Mouse (Mus musculus) lung, postnatal 0 days (tissue): ENCODE results near the gene Prkcg. TPM values are rescaled to one million over a fixed set of nuclear protein-coding genes. Genes with fewer than 3 reads are reported as not detected.

Source experiments
- ATAC-seq: fragments of 200-750 bp; cut with Nextera tagmentation; 2 replicates; pipeline ENCODE4 v1.8.0; 2017; ENCODE audit warnings: moderate library complexity
- DNase-seq: peaks from one replicate; pipeline ENCODE4 v3.0.0-alpha.2; 2016; ENCODE audit warnings: low spot score
- H3K27ac ChIP-seq: fragments of 300-500 bp; sonication (generic); 2 replicates; pipeline ENCODE4 v1.5.1; 2014; ENCODE audit warnings: antibody characterized with exemption, mild to moderate bottlenecking, low read length, mixed read lengths
- H3K27me3 ChIP-seq: fragments of 300-500 bp; sonication (generic); replicated peaks from 2 replicates; pipeline ENCODE4 v1.6.1; 2014; ENCODE audit warnings: low read length, mixed read lengths; ENCODE audit not compliant: insufficient read depth
- H3K36me3 ChIP-seq: fragments of 300-500 bp; sonication (generic); 2 replicates; pipeline ENCODE4 v1.6.1; 2014; ENCODE audit warnings: low read length, mixed read lengths; ENCODE audit not compliant: insufficient read depth
- H3K4me1 ChIP-seq: fragments of 300-500 bp; sonication (generic); 2 replicates; pipeline ENCODE4 v1.6.1; 2014; ENCODE audit warnings: antibody characterized with exemption, low read depth, low read length, mixed read lengths; ENCODE audit not compliant: insufficient read depth
- H3K4me2 ChIP-seq: fragments of 300-500 bp; sonication (generic); replicated peaks from 2 replicates; pipeline ENCODE4 v1.6.1; 2014; ENCODE audit warnings: low read depth, mild to moderate bottlenecking, low read length, moderate library complexity, mixed read lengths
- H3K4me3 ChIP-seq: fragments of 300-500 bp; sonication (generic); 2 replicates; pipeline ENCODE4 v1.5.1; 2014; ENCODE audit warnings: low read depth, low read length
- H3K9ac ChIP-seq: fragments of 300-500 bp; sonication (generic); replicated peaks from 2 replicates; pipeline ENCODE4 v1.6.1; 2014; ENCODE audit warnings: low read depth, mild to moderate bottlenecking
- H3K9me3 ChIP-seq: fragments of 300-500 bp; sonication (generic); 2 replicates; pipeline ENCODE4 v1.6.1; 2016; ENCODE audit warnings: low read length, mixed read lengths
- CTCF ChIP-seq: IDR thresholded peaks from 2 replicates; pipeline ENCODE4 v1.5.1; 2016; ENCODE audit warnings: antibody characterized with exemption, mild to moderate bottlenecking
- EP300 ChIP-seq: IDR thresholded peaks from 2 replicates; pipeline ENCODE4 v1.6.1; 2016; ENCODE audit warnings: antibody characterized with exemption, mild to moderate bottlenecking, control low read depth
- WGBS: fragments of 180-500 bp; shearing (Covaris S2); extraction: QIAGEN DNeasy Blood & Tissue Kit; methylation state at CpG from one replicate; pipeline ENCODE4 v1.1.7; 2014; 5-methylcytosine and 5-hydroxymethylcytosine counted together
- polyA plus RNA-seq: library from polyadenylated mRNA; unstranded; fragments of >200 nt; fragmentation: Nextera tagmentation; extraction: Ambion mirVana; gene quantifications from 2 replicates; pipeline ENCODE4 v1.2.1, GENCODE M21; 2015

Gene Prkcg
- polyA plus RNA-seq, 1 experiment from 2014 or later: 0.58 TPM

DNA sequence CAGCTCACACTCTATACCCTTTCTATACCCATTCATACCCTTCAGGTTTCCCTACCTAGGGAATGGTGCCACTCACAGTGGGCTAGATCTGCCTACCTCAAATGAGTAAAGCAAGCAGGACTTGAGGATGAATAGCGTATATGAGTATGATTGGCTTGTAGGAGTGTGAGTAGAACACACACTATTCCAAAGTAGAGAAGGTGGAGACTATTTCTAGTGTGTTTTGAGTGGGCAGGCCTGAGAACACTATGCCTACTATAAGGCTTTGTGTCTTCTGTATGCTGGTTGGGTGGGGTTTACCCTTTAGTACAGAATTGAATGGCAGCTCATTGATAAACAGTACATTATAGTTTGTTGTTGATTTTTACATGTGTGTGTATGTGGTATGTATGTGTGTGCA lies 34.8 kb downstream of the Prkcg start:
- Histone ChIP-seq H3K36me3 (no peaks in the 10 kb centered on the region), H3K27ac (no peak overlapping the region), H3K9me3 (no peaks in the 10 kb centered on the region), H3K4me1 (no peaks in the 10 kb centered on the region), H3K27me3 (no peaks in the 10 kb centered on the region), H3K9ac (no peak overlapping the region), H3K4me2 (no peak overlapping the region), H3K4me3 (no peak overlapping the region)
- TF ChIP-seq CTCF: no peak
- no peak for TF ChIP-seq EP300
- no peak for ATAC-seq
- DNase-seq: no peak
- 80% methylated on average over 1 of the region's 1 CpGs for WGBS

GRCm38 (mm10) chr7:3327961-3328360 lies 39.0 kb downstream of the Prkcg start:
- Histone ChIP-seq H3K4me2 (no peak overlapping the region), H3K4me3 (no peak overlapping the region), H3K9ac (no peak overlapping the region), H3K9me3 (no peaks in the 10 kb centered on the region), H3K4me1 (no peaks in the 10 kb centered on the region), H3K36me3 (no peaks in the 10 kb centered on the region), H3K27me3 (0 out of 2 replicates have a peak, but pooled peaks cover 5% of the 10 kb centered on the region), H3K27ac (no peak overlapping the region)
- TF ChIP-seq EP300: no peak
- no peak for TF ChIP-seq CTCF
- 42% methylated on average over 4 of the region's 4 CpGs for WGBS
- ATAC-seq: no peak
- no peak for DNase-seq

DNA sequence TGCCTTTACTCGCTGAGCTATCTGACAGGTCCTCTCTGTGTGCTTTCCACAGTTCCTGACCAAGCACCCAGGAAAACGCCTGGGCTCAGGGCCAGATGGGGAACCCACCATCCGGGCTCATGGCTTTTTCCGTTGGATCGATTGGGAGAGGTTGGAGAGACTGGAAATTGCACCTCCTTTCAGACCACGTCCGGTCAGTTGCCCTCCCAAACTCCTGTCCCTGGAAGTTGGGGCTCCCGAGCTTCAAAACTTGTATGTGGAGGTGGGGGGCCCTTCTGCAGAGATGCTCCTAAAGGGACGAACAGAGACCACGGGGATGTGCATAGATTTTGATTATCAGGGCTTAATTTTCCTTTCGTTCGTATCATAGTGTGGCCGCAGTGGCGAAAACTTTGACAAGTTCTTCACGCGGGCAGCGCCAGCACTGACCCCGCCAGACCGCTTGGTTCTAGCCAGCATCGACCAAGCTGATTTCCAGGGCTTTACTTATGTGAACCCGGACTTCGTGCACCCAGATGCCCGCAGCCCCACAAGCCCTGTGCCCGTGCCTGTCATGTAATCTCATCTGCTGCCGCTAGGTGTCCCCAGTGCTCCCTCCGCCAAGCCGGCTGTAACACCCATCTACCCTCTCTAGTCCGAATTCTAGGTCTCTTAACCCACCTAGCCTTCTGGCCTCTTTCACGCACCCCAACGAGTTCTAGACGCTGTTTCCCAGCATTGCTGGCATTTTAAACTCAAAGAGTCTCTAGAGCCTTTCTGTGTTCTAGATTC lies 41.0 kb downstream of the Prkcg start:
- Histone ChIP-seq H3K4me1 (no peaks in the 10 kb centered on the region), H3K4me2 (no peak overlapping the region), H3K36me3 (no peaks in the 10 kb centered on the region), H3K9ac (no peak overlapping the region), H3K4me3 (no peak overlapping the region), H3K27me3 (0 out of 2 replicates have a peak, but pooled peaks cover 10% of the 10 kb centered on the region), H3K27ac (no peak overlapping the region), H3K9me3 (no peaks in the 10 kb centered on the region)
- TF ChIP-seq CTCF: peak; percentile 92
- no peak for TF ChIP-seq EP300
- 13% methylated on average over 31 of the region's 31 CpGs for WGBS
- peak; percentile 73 for DNase-seq
- ATAC-seq: peak; percentile 56

DNA sequence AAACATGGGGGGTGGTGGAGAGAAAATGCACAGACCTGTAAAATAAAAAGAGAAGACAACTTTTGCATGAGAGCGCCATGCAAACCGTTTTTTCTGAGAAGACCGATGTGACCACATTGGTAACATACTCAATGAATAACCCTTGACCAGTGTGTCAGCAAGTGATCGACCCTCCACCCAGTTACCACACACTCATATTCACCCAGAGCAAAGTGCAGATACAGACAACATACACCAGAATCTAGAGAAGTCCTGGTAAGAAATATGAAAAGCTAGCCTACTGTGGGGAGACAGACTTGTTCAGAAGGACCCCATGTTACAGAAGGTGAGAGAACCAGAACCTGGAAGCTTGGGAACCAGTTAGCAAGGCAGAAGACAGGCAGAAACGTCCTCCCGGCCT lies 42.2 kb downstream of the Prkcg start:
- ATAC-seq (no peak), DNase-seq (no peak)
- no peak overlapping the region for H3K4me3 ChIP-seq

GRCm38 (mm10) chr7:3331581-3332223 lies 42.7 kb downstream of the Prkcg start:
- Histone ChIP-seq H3K4me3 (peak overlapping the region; percentile 14), H3K9ac (no peak overlapping the region), H3K27ac (no peak overlapping the region), H3K4me1 (no peaks in the 10 kb centered on the region), H3K27me3 (0 out of 2 replicates have a peak, but pooled peaks cover 10% of the 10 kb centered on the region), H3K36me3 (no peaks in the 10 kb centered on the region), H3K4me2 (peak overlapping the region; percentile 52), H3K9me3 (no peaks in the 10 kb centered on the region)
- WGBS: 0% methylated on average over 26 of the region's 27 CpGs
- DNase-seq (peak; percentile 58), ATAC-seq (peak; percentile 82)
- TF ChIP-seq EP300: no peak
- no peak for TF ChIP-seq CTCF

More for the DNA sequence above, 42.2 kb downstream of the Prkcg start:
- Histone ChIP-seq H3K4me1 (no peaks in the 10 kb centered on the region), H3K36me3 (no peaks in the 10 kb centered on the region), H3K9ac (no peak overlapping the region), H3K27ac (no peak overlapping the region), H3K9me3 (no peaks in the 10 kb centered on the region), H3K4me2 (0 out of 2 replicates have a peak overlapping the region, but pooled peaks have one; percentile 52), H3K27me3 (0 out of 2 replicates have a peak, but pooled peaks cover 10% of the 10 kb centered on the region)
- no peak for TF ChIP-seq EP300
- WGBS: 43% methylated on average over 6 of the region's 6 CpGs

- no peaks in the 10 kb centered on the region for H3K9me3 ChIP-seq
- peak overlapping the region; percentile 14; the same call in 1 of the 2 replicates for H3K4me3 ChIP-seq
- no peak for DNase-seq
- 0 out of 2 replicates have a peak, but pooled peaks cover 10% of the 10 kb centered on the region for H3K27me3 ChIP-seq
- WGBS: 0% methylated on average over 4 of the region's 4 CpGs
- no peak for ATAC-seq
- TF ChIP-seq EP300: no peak
- no peak for TF ChIP-seq CTCF
- H3K27ac ChIP-seq: no peak overlapping the region
- no peaks in the 10 kb centered on the region for H3K36me3 ChIP-seq
- H3K9ac ChIP-seq: no peak overlapping the region
- peak overlapping the region; percentile 56 for H3K4me2 ChIP-seq
- H3K4me1 ChIP-seq: no peaks in the 10 kb centered on the region
Measured at GRCm38 (mm10) chr7:3332224-3332615, 43.2 kb downstream of the Prkcg start.
